Mouse (Mus musculus): ENCODE data around the gene Bche. TPM values are rescaled to one million over a fixed set of nuclear protein-coding genes. Genes with fewer than 3 reads are reported as not detected.

The Bche gene
- total and polyA plus RNA-seq, 3 experiments = not detected

- Histone ChIP-seq H3K4me1 (ENCODE audit: control insufficient read depth in 1 of 2, insufficient read depth in 2 of 2, low read length in 2 of 2) (no peaks in the 10 kb centered on the region), H3K36me3 (ENCODE audit: control insufficient read depth in 1 of 2, insufficient read depth in 2 of 2, low read length in 2 of 2) (no peaks in the 10 kb centered on the region), H3K9me3 (replicated peaks; ENCODE audit: insufficient read depth, low read length) (no peaks in the 10 kb centered on the region), H3K4me3 (ENCODE audit: control insufficient read depth in 1 of 2, insufficient read depth in 1 of 2, low read depth in 2 of 2, low read length in 2 of 2) (no peak overlapping the region), H3K9ac (ENCODE audit: control insufficient read depth, low read depth, low read length, poor library complexity, severe bottlenecking) (no peak overlapping the region), H3K27ac (ENCODE audit: control insufficient read depth, low read depth, low read length) (no peak overlapping the region), H3K27me3 (ENCODE audit: control insufficient read depth in 1 of 2, insufficient read depth in 2 of 2, low read length in 2 of 2) (no peaks in the 10 kb centered on the region), H3K79me2 (ENCODE audit: control insufficient read depth, insufficient read depth, low read length, poor library complexity) (no peaks in the 10 kb centered on the region)
- no peak for DNase-seq (ENCODE audit: low read depth, low spot score)
- no peak for TF ChIP-seq TCF12 (IDR thresholded peaks at IDR 0.05; ENCODE audit: low read depth, low read length)
- TF ChIP-seq SIN3A (IDR thresholded peaks at IDR 0.05; ENCODE audit: low read length) = no peak
- TF ChIP-seq EP300 (IDR thresholded peaks at IDR 0.05; ENCODE audit: low read depth in 1 of 2, low read length in 2 of 2) = no peak
- no peak for TF ChIP-seq POLR2A (IDR thresholded peaks at IDR 0.05; ENCODE audit: control insufficient read depth in 1 of 2, insufficient read depth in 1 of 2, low read depth in 1 of 2, low read length in 2 of 2, poor library complexity in 1 of 2)
These were observed 9.3 kb downstream of the Bche start for GRCm38 (mm10) chr3:73698889-73699288.

GRCm38 (mm10) chr3:73673333-73673732 lies 34.9 kb downstream of the Bche start:
- TF ChIP-seq ZMIZ1 (IDR thresholded peaks at IDR 0.05; ENCODE audit: low read depth, low read length) (no peak), MYB (IDR thresholded peaks at IDR 0.05; ENCODE audit: low read depth, low read length) (no peak), POLR2AphosphoS2 (IDR thresholded peaks at IDR 0.05; ENCODE audit: low read length) (no peak)
- no peaks in the 10 kb centered on the region for H3K79me2 ChIP-seq (ENCODE audit: control insufficient read depth, insufficient read depth, low read length, poor library complexity)
- H3K27me3 ChIP-seq (ENCODE audit: control insufficient read depth in 1 of 2, insufficient read depth in 2 of 2, low read length in 2 of 2) = no peaks in the 10 kb centered on the region
- H3K4me1 ChIP-seq (ENCODE audit: control insufficient read depth in 1 of 2, insufficient read depth in 2 of 2, low read length in 2 of 2) = no peaks in the 10 kb centered on the region
- H3K4me3 ChIP-seq (ENCODE audit: control insufficient read depth in 1 of 2, insufficient read depth in 1 of 2, low read depth in 2 of 2, low read length in 2 of 2) = no peak overlapping the region
- no peak overlapping the region for H3K27ac ChIP-seq (ENCODE audit: control insufficient read depth, low read depth, low read length)
- no peaks in the 10 kb centered on the region for H3K9me3 ChIP-seq (replicated peaks; ENCODE audit: insufficient read depth, low read length)
- DNase-seq (ENCODE audit: low read depth, low spot score) = no peak
- H3K9ac ChIP-seq (ENCODE audit: control insufficient read depth, low read depth, low read length, poor library complexity, severe bottlenecking) = no peak overlapping the region
- H3K36me3 ChIP-seq (ENCODE audit: control insufficient read depth in 1 of 2, insufficient read depth in 2 of 2, low read length in 2 of 2) = no peaks in the 10 kb centered on the region

DNA sequence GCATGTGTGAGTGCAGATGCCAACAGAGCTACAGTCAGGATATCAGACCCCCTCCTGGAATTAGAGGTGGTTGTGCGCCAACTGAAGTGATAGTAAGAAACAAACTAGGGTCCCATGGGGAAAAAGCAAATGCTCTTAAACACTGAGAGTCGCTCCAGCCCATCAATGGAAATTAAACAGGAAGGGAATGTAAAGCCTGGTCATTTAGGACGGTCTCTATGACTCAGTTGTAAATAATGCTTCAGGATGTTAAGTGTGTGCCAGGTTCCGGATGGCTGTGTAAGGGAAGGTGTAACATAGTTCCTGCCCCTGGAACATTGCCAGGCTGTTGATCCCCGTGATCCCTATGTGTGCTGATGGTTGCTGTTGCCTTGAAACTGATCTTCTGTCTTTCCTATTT lies 40.0 kb downstream of the Bche start:
- H3K27me3 ChIP-seq (ENCODE audit: control insufficient read depth in 1 of 2, insufficient read depth in 2 of 2, low read length in 2 of 2) = no peaks in the 10 kb centered on the region
- H3K27ac ChIP-seq (ENCODE audit: control insufficient read depth, low read depth, low read length) = no peak overlapping the region
- DNase-seq (ENCODE audit: low read depth, low spot score) = no peak
- H3K4me3 ChIP-seq (ENCODE audit: control insufficient read depth in 1 of 2, insufficient read depth in 1 of 2, low read depth in 2 of 2, low read length in 2 of 2) = no peak overlapping the region
- no peaks in the 10 kb centered on the region for H3K36me3 ChIP-seq (ENCODE audit: control insufficient read depth in 1 of 2, insufficient read depth in 2 of 2, low read length in 2 of 2)
- no peaks in the 10 kb centered on the region for H3K9me3 ChIP-seq (replicated peaks; ENCODE audit: insufficient read depth, low read length)
- no peak for TF ChIP-seq MXI1 (IDR thresholded peaks at IDR 0.05; ENCODE audit: low read depth, low read length)
- H3K9ac ChIP-seq (ENCODE audit: control insufficient read depth, low read depth, low read length, poor library complexity, severe bottlenecking) = no peak overlapping the region
- H3K79me2 ChIP-seq (ENCODE audit: control insufficient read depth, insufficient read depth, low read length, poor library complexity) = no peaks in the 10 kb centered on the region
- H3K4me1 ChIP-seq (ENCODE audit: control insufficient read depth in 1 of 2, insufficient read depth in 2 of 2, low read length in 2 of 2) = no peaks in the 10 kb centered on the region

DNA sequence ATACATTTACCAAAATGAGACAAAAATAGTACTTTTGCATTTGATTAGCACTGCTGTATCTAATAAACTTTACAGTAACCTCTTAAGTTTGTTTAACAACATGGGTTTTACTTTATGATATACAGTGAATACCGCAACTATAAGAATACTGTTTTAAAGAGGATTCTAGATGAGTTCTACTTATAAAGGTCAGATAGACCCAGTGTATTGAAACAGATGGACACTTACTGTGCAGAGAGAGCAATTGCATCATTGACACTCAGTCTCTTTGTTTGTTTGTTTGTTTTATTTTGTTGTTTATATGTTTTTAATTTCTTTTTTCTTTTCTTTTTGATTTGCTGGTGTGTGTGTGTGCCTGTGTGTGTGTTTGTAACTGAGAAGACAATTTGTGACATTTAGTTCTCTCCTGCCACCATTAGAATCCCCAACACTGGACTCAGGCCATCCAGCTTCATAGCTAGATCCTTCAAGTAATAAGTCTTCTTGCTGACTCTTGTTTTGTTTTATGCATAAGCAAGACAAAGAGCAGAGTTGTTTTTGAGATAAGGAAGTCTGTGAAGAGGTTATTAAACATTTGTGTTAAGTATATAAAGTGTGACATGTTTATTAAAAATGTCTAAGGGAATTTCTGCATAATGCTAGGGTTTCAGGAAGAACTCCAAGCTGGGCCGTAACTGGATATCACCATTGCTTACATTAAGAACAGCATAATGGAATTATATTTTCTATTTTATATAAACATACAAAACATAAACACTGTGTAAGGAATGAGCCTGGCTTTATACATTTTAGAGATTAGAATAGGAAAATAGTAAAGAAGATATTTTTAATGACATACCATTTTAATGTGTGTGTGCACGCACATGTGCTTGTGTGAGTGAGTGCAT lies 40.7 kb downstream of the Bche start:
- no peaks in the 10 kb centered on the region for H3K9me3 ChIP-seq (replicated peaks; ENCODE audit: insufficient read depth, low read length)
- H3K4me1 ChIP-seq (ENCODE audit: control insufficient read depth in 1 of 2, insufficient read depth in 2 of 2, low read length in 2 of 2) = no peaks in the 10 kb centered on the region
- no peak overlapping the region for H3K9ac ChIP-seq (ENCODE audit: control insufficient read depth, low read depth, low read length, poor library complexity, severe bottlenecking)
- H3K27me3 ChIP-seq (ENCODE audit: control insufficient read depth in 1 of 2, insufficient read depth in 2 of 2, low read length in 2 of 2) = no peaks in the 10 kb centered on the region
- no peaks in the 10 kb centered on the region for H3K79me2 ChIP-seq (ENCODE audit: control insufficient read depth, insufficient read depth, low read length, poor library complexity)
- H3K4me3 ChIP-seq (ENCODE audit: control insufficient read depth in 1 of 2, insufficient read depth in 1 of 2, low read depth in 2 of 2, low read length in 2 of 2) = no peak overlapping the region
- DNase-seq (ENCODE audit: low read depth, low spot score) = no peak
- no peak overlapping the region for H3K27ac ChIP-seq (ENCODE audit: control insufficient read depth, low read depth, low read length)
- no peaks in the 10 kb centered on the region for H3K36me3 ChIP-seq (ENCODE audit: control insufficient read depth in 1 of 2, insufficient read depth in 2 of 2, low read length in 2 of 2)
- TF ChIP-seq RCOR1 (IDR thresholded peaks at IDR 0.05; ENCODE audit: low read depth, low read length) = no peak
- no peak for TF ChIP-seq ZMIZ1 (IDR thresholded peaks at IDR 0.05; ENCODE audit: low read depth, low read length)
- TF ChIP-seq BHLHE40 (IDR thresholded peaks at IDR 0.05; ENCODE audit: borderline replicate concordance, low read depth, low read length) = no peak
- TF ChIP-seq TBP (IDR thresholded peaks at IDR 0.05; ENCODE audit: low read depth, low read length) = no peak
- TF ChIP-seq POLR2AphosphoS2 (IDR thresholded peaks at IDR 0.05; ENCODE audit: low read length) = no peak
- no peak for TF ChIP-seq GABPA (IDR thresholded peaks at IDR 0.05; ENCODE audit: low read depth, low read length)
- no peak for TF ChIP-seq MYC (IDR thresholded peaks at IDR 0.05; ENCODE audit: low read depth, low read length)
- TF ChIP-seq E2F4 (IDR thresholded peaks at IDR 0.05; ENCODE audit: borderline replicate concordance, low read depth, low read length) = no peak
- TF ChIP-seq JUND (IDR thresholded peaks at IDR 0.05; ENCODE audit: low read depth, low read length) = no peak
- TF ChIP-seq ZNF384 (IDR thresholded peaks at IDR 0.05; ENCODE audit: low read depth, low read length) = no peak
- TF ChIP-seq MAFK (IDR thresholded peaks at IDR 0.05; ENCODE audit: borderline replicate concordance, low read depth, low read length) = no peak
- no peak for TF ChIP-seq MYB (IDR thresholded peaks at IDR 0.05; ENCODE audit: low read depth, low read length)
- no peak for TF ChIP-seq SMC3 (IDR thresholded peaks at IDR 0.05; ENCODE audit: low read depth, low read length)
- no peak for TF ChIP-seq HCFC1 (IDR thresholded peaks at IDR 0.05; ENCODE audit: low read depth, low read length)
- TF ChIP-seq ZC3H11A (IDR thresholded peaks at IDR 0.05; ENCODE audit: low read depth, low read length) = no peak
